Mouse (Mus musculus): ENCODE results near the gene Cenpl.
A peak's percentile ranks its signal among the peaks of the same experiment; 100 is the strongest.
"Not testable (repeated sequence)": the region's sequence is repeated elsewhere in the genome, so short reads cannot be mapped to it uniquely, and the experiment has no call there.

Cenpl gene

GRCm38 (mm10) chr1:161070352-161071271 is at the start of gene Cenpl, which contains the start of gene Dars2:
Gene Cenpl (plus strand): TSS chr1:161070713.
Gene Dars2 (minus strand): TSS chr1:161070658.
- peak; percentile 94 for DNase-seq (ENCODE audit: low spot score)

GRCm38 (mm10) chr1:161025410-161026210 is 44.9 kb upstream of the Cenpl start:
- no peak for DNase-seq (ENCODE audit: low spot score)

- DNase-seq (ENCODE audit: low spot score): no peak
These were observed 43.3 kb upstream of the Cenpl start for GRCm38 (mm10) chr1:161027196-161027595.

- DNase-seq (ENCODE audit: low spot score): not testable (repeated sequence)
These were observed 42.1 kb upstream of the Cenpl start for GRCm38 (mm10) chr1:161028427-161028826.

- DNase-seq (ENCODE audit: low spot score): no peak
These were observed 40.5 kb upstream of the Cenpl start for GRCm38 (mm10) chr1:161030058-161030457.

GRCm38 (mm10) chr1:161031881-161032280 is 38.6 kb upstream of the Cenpl start:
- no peak for DNase-seq (ENCODE audit: low spot score)

GRCm38 (mm10) chr1:161032345-161032744 is 38.2 kb upstream of the Cenpl start:
- no peak for DNase-seq (ENCODE audit: low spot score)

- no peak for DNase-seq (ENCODE audit: low spot score)
These were observed 36.6 kb upstream of the Cenpl start for GRCm38 (mm10) chr1:161033856-161034434.

- DNase-seq (ENCODE audit: low spot score): peak; percentile 99
These were observed 35.9 kb upstream of the Cenpl start, which contains the start of gene Zbtb37 for GRCm38 (mm10) chr1:161034435-161035280. Gene Zbtb37 (minus strand): TSS chr1:161034849.

GRCm38 (mm10) chr1:161035281-161035785 is 35.2 kb upstream of the Cenpl start:
- DNase-seq (ENCODE audit: low spot score): peak; percentile 54

GRCm38 (mm10) chr1:161035786-161036404 is 34.6 kb upstream of the Cenpl start:
- DNase-seq (ENCODE audit: low spot score): no peak

- DNase-seq (ENCODE audit: low spot score): no peak
These were observed 34.1 kb upstream of the Cenpl start for GRCm38 (mm10) chr1:161036411-161036841.

GRCm38 (mm10) chr1:161037026-161037425 is 33.5 kb upstream of the Cenpl start:
- DNase-seq (ENCODE audit: low spot score): no peak

- no peak for DNase-seq (ENCODE audit: low spot score)
These were observed 32.9 kb upstream of the Cenpl start for GRCm38 (mm10) chr1:161037599-161037998.

GRCm38 (mm10) chr1:161038004-161038403 is 32.5 kb upstream of the Cenpl start:
- DNase-seq (ENCODE audit: low spot score): no peak

- DNase-seq (ENCODE audit: low spot score): no peak
These were observed 31.4 kb upstream of the Cenpl start for GRCm38 (mm10) chr1:161038968-161039721.

- no peak for DNase-seq (ENCODE audit: low spot score)
These were observed 30.6 kb upstream of the Cenpl start for GRCm38 (mm10) chr1:161039741-161040425.

GRCm38 (mm10) chr1:161040426-161040770 is 30.1 kb upstream of the Cenpl start:
- no peak for DNase-seq (ENCODE audit: low spot score)

- DNase-seq (ENCODE audit: low spot score): no peak
These were observed 29.7 kb upstream of the Cenpl start for GRCm38 (mm10) chr1:161040855-161041254.
